Mouse (Mus musculus) adipose tissue, adult 10 weeks (tissue): ENCODE data around the gene Gm11032. TPM values are rescaled to one million over a fixed set of nuclear protein-coding genes. Genes with fewer than 3 reads are reported as not detected.

Source experiments
- polyA plus RNA-seq: library from polyadenylated mRNA; stranded (reverse); fragments of 350-450 nt; fragmentation: Illumina TruSeq; extraction: RNeasy Lipid Tissue Mini Kit (QIAGEN cat#74804); gene quantifications from one replicate; pipeline ENCODE4 v1.2.3, GENCODE M21; 2014; ENCODE audit warnings: low read depth, low replicate concordance

The Gm11032 gene
- polyA plus RNA-seq = not detected

DNA sequence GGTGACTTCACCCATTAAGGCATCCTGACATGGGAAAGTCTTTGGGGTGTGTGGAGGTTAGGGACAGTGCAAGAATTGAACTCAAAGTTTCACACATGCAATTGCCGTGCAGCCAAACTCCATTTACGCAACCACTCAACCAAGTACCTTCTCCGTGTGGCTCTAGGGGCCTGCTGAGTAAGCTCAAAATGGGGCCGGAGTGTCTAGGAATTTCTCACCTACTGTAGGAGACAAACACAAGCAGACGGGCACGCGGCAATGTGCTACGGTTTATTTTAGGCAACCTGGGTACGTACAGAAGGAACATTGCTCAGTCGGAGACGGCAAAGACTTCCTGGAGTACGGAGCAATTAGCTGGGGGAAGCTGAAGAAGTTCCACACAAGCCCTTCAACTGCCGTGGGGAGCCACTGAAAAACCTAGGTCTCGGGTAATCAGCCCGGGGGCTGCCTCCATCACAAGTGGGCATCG is at the start of gene Gm11032:
TSS of gene Gm11032 (plus strand) at position 51 of the 469 bp plus-strand sequence.

DNA sequence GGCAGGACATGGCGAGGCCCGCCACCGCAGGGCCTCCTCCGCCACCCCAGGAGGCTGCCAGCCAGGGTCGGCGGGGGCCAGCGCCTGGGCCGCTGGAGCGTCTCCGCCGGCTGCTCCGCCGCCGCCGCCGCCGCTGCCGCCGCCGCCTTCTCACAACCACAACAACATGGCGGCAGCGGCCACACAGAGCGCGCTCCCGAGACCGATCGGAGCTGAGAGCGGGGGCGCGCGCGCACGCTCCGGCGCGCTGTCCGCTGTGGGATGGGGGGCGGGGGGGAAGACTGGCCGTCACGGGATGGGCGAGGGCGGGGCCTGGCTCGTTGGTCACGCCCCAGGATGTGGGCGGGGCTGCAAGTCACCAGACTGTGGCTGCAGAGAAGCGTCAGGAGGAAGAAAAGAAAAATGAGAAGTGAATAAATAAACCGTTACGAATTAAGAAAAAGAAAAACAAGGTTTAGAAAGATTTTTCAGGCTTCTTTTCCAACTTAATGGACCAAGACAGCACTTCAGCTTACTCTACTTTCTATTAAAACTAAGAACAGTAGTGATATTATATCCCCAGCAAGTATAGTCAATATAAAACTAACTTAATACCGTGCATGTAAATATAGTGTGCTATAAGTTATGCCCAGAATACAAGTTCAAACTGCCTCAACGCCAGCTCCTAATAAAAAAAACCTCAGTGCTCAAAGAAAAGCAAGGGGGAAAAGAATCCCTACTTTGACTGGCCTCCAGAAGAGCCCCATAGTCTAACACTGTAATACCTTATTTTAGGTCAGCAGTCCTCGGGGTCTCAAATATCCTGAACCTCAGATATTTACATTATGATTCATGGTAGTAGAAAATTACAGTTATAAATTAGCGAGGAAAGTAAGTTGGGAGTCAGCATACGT is 25.0 kb upstream of the Gm11032 start, which contains the start of gene Mtmr3:
TSS of gene Mtmr3 (minus strand) at position 256 of the 893 bp plus-strand sequence.

DNA sequence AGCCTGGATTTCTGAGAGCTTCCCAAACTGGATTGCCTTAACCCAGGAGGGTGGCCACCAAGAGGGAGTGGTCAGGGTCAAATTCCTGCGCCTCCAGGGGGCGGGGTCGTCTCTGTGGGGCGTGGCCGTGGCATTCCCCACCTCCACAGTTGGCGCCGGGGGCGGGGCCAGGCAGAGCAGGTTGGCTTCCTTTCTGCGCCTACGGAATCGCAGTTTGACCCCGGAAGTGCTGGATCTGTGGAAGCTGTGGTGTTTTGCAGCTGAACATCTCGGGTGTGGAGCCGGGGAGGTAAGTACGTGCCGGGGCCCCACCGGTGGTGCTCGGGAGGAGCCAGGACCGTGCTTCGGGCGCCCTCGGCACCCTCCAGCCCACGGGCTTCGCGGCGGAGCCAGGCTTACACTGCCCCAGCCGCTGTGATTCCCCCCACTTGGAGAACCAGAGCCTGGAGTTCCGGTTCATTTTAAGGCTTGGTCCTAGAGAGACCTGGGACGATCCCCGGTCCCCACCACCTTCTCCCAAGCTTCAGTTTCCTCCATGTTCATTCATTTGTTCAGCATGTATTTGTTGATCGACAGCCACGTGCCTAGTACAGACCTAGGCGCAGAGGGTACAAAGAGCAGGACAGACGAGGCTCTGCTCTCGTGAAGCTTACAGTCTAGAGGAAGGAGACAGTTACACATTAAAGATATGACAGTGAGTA is 17.8 kb downstream of the Gm11032 start, which contains the start of gene Ascc2:
TSS of gene Ascc2 (plus strand) at position 214 of the 701 bp plus-strand sequence.

Other genes with a start within 250 kb of the Gm11032 start
- gene Hormad2, start 179.0 kb upstream of the Gm11032 start, polyA plus RNA-seq = 0.67 TPM
- 34.3 TPM for gene Mtmr3, start 25.2 kb upstream of the Gm11032 start, polyA plus RNA-seq
- gene Ascc2, start 17.7 kb downstream of the Gm11032 start, polyA plus RNA-seq = 27.2 TPM
- gene Uqcr10, start 84.3 kb downstream of the Gm11032 start, polyA plus RNA-seq = 374 TPM
- gene Zmat5, start 84.6 kb downstream of the Gm11032 start, polyA plus RNA-seq = 23.3 TPM
- gene Cabp7, start 126.7 kb downstream of the Gm11032 start, polyA plus RNA-seq = not detected
- 52.1 TPM for gene Nf2, start 229.5 kb downstream of the Gm11032 start, polyA plus RNA-seq